Mouse (Mus musculus) heart, adult 8-10 months (tissue): ENCODE data around the gene Rapgef4. TPM values are rescaled to one million over a fixed set of nuclear protein-coding genes. Genes with fewer than 3 reads are reported as not detected.
A peak's percentile ranks its signal among the peaks of the same experiment; 100 is the strongest.
"Not testable (repeated sequence)": the region's sequence is repeated elsewhere in the genome, so short reads cannot be mapped to it uniquely, and the experiment has no call there.

Experiments used
- DNase-seq: peaks from one replicate; pipeline ENCODE4 v3.0.0; 2022; ENCODE audit warnings: low spot score
- total RNA-seq, 4 experiments: library from RNA; stranded (reverse); gene quantifications; 2 replicates each; pipeline ENCODE4 v1.2.4; 2022

The Rapgef4 gene
- total RNA-seq, 4 experiments from 2014 or later: 35.0 to 50.5 (median 43.6) TPM

- DNase-seq: no peak
Measured at GRCm38 (mm10) chr2:72026506-72026905, 45.5 kb downstream of the Rapgef4 start.

GRCm38 (mm10) chr2:72029081-72029480 lies 48.0 kb downstream of the Rapgef4 start:
- DNase-seq: no peak

GRCm38 (mm10) chr2:72029586-72030144 lies 48.6 kb downstream of the Rapgef4 start:
- no peak for DNase-seq

GRCm38 (mm10) chr2:72031717-72032116 lies 50.7 kb downstream of the Rapgef4 start:
- DNase-seq: no peak

DNA sequence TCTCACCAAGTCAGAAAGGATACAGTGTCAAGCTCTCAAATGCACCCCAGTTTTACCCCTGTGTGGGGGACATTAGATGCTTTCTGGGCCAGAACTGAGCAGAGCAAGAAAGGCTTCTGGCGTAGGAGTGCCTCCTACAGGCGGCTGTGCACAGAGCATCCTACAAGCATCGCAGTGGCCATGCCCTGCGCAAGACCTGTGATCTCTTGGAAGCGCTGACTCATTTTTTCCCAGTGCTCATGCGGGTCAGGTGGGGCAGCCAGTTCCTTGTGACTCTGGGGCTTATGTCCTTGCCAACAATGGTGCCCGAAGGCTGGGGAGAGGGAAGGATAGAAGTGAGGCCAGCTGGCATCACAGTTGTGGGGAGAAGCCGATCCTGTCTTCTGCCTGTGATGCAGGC lies 54.6 kb downstream of the Rapgef4 start:
- peak; percentile 15 for DNase-seq

GRCm38 (mm10) chr2:72037357-72037756 lies 56.3 kb downstream of the Rapgef4 start:
- no peak for DNase-seq

DNA sequence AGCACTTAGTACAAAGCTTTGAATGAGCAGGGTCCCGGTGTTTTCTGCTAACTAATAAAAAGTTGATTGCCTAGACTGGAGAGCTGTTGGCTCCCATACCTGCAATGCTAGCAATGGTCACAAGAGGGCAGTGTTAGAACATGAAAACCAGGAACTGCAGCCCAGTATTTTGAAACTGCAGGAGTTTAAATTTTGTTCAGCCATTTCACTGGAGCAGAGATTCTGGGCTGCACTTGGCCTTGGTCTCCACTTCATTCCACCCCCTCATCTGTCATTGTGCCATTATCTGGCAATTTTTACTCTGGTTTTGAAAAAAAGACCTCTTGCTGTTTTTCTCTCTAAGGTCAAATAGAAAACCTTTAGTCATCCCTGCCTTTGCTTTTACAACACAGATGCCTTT lies 57.2 kb downstream of the Rapgef4 start:
- peak; percentile 88 for DNase-seq

DNA sequence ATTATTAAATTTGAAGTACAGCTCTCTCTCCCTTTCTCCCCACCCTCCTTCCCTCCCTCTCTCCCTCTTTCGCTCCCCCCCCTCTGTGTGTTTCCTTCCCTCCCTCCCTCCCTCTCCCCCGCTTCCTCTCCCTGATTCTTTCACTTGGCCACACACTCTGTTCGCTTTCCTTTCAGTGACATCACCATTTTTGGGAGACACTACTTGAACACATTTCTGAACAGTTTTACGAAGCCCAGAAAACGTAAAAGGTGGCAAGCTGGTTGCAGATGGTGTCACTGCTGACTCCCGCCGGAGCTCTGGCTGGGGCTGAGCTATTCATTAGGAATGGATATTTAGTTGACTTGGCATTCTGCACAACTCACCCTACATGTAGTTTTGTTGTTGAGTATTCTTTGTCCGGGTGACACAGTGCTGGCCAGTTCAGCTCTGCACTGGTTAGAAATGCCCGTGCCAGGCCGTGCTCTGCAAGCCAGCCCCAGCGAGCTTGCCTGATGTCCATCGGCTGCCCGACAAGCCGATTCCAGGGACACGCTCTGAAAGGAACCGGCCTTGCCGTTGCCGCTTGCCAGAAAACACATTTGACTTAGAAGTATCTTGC lies 57.7 kb downstream of the Rapgef4 start:
- peak; percentile 50 for DNase-seq

DNA sequence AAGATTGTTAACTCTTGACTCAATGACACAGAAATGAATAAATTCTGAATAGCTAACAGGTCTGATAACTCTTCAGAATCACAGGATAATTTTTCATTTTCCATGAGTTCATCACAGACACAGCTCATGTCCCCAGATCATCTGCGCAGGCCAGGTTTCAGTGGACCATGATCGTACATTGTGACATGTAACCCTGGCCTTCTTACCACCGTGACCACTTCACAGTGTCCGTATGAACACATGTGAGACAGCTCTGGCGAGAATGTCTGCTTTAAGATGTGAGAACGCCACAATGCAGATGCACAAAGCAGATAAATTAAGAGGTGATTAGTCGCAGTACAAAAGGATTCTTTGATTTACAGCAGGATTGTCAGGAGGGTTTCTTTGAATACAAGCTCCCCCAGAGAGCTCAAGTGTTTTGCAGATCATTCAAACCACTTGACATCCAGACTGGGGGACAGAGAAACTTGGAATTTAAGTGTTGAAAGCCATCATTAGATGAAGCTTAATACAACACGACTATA lies 58.5 kb downstream of the Rapgef4 start:
- DNase-seq: no peak

GRCm38 (mm10) chr2:72041087-72041486 lies 60.0 kb downstream of the Rapgef4 start:
- no peak for DNase-seq

GRCm38 (mm10) chr2:72042093-72042492 lies 61.1 kb downstream of the Rapgef4 start:
- DNase-seq: no peak

- peak; percentile 26 for DNase-seq
Measured at GRCm38 (mm10) chr2:72044191-72044590, 63.2 kb downstream of the Rapgef4 start.

- no peak for DNase-seq
Measured at GRCm38 (mm10) chr2:72045024-72045423, 64.0 kb downstream of the Rapgef4 start.

GRCm38 (mm10) chr2:72045659-72046058 lies 64.6 kb downstream of the Rapgef4 start:
- DNase-seq: no peak

GRCm38 (mm10) chr2:72050451-72050850 lies 69.4 kb downstream of the Rapgef4 start:
- DNase-seq: no peak

DNA sequence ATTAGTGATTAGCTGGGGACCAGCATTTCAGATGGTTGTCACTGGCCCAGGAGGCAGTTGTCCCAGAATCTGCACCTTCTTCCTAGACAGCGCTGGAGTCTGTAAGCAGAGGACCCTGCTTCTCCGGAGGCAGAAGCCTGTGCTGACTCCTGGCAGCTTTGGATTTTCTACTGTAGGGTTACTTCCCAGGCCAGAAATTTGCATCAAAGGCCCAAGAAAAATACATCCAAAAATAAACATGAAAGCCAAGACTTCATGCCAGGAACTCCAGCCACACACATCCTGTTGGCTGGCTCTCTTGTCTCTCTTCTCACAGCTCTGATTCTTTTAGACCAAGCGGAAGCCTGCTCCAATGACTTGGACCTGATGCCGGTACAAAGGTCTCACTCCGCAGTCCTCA lies 73.2 kb downstream of the Rapgef4 start:
- DNase-seq: peak; percentile 69

GRCm38 (mm10) chr2:72054736-72055135 lies 73.7 kb downstream of the Rapgef4 start:
- peak; percentile 34 for DNase-seq

GRCm38 (mm10) chr2:72055476-72055875 lies 74.4 kb downstream of the Rapgef4 start:
- peak; percentile 11 for DNase-seq

GRCm38 (mm10) chr2:72056081-72056874 lies 75.2 kb downstream of the Rapgef4 start:
- DNase-seq: peak; percentile 29

DNA sequence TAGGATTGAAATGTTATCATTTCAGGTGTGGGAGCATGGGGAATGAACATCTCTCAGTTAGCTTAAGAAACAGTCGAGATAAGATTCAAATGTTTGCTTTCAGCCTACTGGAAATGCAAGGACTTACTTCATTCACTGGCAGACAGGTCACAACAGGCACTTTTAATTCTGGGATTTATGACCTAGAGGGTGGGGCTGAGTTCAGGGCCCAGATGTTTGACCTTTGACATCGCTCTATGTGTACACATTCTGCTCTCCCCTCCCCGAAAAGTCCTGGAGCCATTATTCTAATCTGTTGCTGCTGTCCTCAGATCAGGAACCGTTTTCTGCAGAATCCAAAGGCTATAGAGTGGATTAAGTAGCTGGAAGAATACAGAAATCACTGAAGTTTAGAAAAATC lies 81.9 kb downstream of the Rapgef4 start:
- DNase-seq: no peak

- no peak for DNase-seq
Measured at GRCm38 (mm10) chr2:72068505-72068904, 87.5 kb downstream of the Rapgef4 start.

GRCm38 (mm10) chr2:72070086-72070485 lies 89.0 kb downstream of the Rapgef4 start:
- DNase-seq: peak; percentile 66

DNA sequence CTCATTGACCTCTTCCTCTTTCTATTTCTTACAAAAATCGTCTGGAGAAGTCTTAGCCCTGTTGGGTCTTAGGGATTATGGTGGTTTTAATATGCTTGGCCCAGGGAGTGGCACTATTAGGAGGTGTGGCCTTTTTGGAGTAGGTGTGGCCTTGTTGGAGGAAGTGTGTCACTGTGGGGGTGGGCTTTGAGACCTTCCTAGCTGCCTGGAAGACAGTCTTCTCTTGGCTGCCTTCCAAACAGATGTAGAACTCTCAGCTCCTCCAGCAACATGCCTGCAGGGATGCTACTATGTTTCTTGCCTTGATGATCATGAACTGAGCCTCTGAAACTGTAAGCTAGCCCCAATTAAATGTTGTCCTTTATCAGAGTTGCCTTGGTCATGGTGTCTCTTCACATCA lies 92.1 kb downstream of the Rapgef4 start:
- DNase-seq: not testable (repeated sequence)
